Mouse (Mus musculus) adipose tissue, adult 10 weeks (tissue): ENCODE measurements around the gene Pbxip1. TPM values are rescaled to one million over a fixed set of nuclear protein-coding genes. Genes with fewer than 3 reads are reported as not detected.

ENCODE experiments used
- polyA plus RNA-seq: library from polyadenylated mRNA; stranded (reverse); fragments of 350-450 nt; fragmentation: Illumina TruSeq; extraction: RNeasy Lipid Tissue Mini Kit (QIAGEN cat#74804); gene quantifications from one replicate; pipeline ENCODE4 v1.2.3, GENCODE M21; 2014; ENCODE audit warnings: low read depth, low replicate concordance

Pbxip1 gene
- polyA plus RNA-seq: 70.3 TPM

DNA sequence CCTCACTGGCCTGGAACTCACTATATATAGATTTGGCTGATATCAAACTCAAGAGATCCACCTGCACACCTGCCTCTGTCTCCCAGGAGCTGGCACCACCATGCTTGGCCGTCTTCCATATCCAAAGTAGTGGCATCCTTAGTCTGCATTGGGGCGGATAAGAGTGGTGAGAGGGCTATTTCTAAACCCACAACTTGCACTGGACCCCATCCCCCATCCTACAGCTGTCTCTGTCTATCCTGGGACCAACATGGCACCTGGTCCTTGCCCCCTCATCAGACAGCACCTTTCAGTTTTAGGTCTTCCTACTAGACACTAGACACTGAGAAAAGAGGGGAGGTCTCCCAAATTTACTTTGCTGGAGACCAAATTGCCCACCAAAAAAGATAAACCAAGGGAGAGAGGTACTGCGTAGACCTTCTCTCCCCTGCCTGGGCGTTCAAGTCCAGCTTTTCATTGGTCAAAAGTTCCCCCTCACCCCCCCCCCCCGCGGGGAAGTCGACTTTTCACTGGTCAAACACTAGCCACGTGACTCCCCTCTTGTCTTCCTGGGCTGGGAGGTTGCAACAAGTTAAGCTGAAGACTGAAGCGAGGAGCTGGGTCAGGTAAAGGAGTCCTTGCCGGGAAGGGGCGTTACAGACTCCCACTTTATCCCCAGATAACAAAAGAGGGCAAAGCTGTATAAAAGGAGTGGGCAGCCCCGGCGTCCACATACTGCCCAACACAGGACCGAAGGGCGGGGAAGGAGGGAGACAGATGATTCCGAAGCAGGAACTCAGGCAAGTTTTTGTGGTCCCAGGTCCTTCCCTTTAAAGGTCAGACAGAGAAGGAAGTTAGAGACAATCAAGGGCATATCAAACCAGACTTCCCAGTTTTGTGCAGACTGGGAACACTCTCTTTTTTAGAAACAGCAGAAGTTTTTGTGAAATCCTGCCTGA is at the start of gene Pbxip1:
Gene Pbxip1 (plus strand): TSS at position 531 of the 938 bp plus-strand sequence.

DNA sequence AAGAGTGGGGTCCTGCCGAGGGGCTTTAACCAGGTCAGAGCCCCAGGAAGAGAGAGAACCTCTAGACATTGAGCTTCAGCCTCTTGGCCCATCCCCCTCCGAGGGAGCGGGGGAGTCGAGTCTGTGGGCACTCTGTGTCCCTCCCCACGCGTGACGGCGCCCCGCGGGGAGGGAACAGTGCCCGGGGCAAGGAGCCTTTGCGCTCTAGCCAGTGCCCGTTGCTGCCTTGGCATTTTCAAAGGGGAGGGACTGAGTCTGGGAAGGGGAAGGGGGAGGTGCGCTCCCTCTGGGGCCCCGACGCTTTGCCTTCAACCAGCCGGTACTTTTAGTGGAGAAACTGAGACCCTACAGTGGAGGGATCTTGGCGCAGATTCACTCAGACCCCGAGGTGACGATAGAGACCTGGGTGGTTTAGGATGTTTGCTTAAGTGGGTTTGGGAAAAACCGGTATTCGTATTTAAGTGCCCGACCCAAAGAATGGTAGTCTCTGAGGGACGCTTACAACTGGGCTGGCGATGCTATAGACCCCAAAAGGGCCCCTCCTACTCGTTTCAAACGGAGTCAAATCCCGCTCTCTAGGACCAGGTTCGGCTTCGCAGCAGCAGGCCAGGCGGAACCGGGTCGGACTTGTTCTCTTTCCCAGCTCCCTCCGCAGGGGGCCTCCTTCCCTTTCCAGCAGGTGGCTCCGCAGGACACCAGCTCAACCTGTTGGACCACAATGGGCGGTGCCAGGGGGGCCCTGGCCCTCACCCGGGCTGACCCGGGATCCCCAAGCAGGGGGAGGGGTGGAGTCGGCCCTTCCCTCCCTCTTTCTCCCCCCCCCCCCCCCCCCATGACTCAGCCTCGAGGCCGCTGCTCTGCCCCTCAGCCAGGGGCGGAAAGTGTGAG is 42.3 kb upstream of the Pbxip1 start, which contains the start of gene Zbtb7b:
Gene Zbtb7b (minus strand): TSS at position 771 of the 888 bp plus-strand sequence.

DNA sequence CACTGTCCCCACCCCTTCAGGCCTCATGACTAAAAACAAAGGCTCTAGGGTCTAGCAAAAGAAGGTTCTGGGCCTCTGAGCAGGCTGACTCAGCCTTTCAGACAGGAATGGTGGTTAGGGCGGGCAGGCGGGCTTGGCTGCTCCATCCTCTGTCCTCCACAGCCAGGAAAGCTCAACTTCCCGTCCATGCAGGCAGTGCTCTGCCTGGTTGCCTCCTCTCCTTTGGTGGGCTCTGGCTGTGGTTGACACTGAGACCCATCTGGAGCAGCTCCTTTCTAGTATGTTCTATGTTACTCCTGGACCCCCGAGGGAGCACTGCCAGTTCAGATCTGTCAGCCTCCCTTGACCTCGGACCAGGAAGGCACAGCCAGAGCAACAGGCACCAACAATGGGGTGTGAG is 33.8 kb upstream of the Pbxip1 start, which contains the start of gene Lenep:
Gene Lenep (minus strand): TSS at position 101 of the 400 bp plus-strand sequence.

DNA sequence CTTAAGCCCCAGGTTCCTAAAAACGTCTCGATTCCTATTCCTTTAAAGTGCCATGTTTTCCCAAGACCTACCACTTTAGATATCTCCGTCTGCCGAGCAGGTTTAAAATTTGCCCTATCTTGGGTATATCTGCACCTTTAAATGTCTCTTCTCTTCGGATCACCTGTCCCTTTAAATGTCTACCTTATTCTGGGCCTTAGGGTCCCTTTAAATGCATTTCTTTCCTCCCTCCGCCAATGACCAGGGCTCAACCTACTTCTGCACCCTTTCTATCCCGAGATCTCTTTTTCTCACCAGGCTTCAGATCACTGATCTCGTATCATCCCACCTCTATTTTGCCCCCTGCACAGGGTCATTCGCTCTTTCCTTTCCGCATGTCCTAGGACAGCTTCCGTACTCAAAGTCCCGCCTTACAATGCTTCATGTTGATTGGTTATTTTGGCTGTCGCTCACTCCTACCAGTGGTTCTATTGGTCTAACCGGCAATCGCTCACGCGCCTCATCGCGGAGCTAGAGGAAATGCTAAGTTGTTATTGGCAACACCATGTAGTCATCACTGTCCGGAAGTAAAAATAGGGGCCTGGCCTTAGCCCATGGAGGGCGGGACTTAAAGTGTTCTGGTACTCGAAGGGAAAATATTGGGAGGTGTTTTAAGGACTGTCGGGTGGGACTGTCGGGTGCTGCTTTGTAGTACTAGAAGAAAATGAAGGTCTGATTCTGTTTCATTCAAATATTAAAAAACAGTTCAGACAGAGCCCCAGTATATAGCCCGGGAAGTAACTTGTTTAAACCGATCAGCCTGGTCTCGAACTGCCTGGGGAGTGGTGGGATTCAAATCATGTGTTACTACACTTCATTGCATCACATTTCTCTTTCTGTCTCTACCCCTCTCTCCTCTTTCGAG is 24.8 kb upstream of the Pbxip1 start, which contains the start of gene Flad1:
Gene Flad1 (minus strand): TSS at position 381 of the 904 bp plus-strand sequence.

DNA sequence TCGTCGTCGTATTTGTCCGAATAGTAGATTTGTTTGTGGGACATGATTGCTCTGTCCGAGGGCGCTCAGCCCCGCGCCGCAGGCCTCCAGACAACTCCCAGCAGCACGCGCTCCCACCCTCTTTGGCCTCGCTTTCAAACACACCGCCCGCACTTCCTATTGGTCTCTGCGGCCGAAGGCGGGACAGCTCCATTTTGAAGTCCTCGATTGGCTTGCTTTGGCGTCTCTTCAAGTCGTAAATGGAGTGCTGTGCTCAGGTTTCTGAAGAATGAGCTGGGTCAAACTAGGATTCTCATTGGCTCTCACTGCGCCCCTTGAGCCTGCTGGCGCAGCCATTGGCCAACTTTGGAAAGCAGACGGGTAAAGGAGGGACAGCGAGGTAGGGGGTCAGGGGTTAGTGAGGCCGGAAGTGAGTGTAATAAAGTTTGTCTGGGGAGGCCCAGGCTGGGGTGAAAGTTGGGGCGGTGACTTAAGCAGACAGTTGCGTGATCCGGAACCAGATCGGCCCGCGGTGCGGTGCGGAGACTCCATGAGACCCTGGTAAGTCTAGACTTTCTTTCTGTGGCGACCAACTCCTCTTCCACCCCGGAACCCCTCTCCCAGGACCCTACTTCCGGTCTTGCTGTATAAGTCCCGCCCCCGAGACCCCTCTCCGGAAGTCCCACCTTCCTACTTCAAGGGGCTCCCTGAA is 18.2 kb upstream of the Pbxip1 start, which contains the start of the genes Cks1b and Shc1:
Gene Cks1b (minus strand): TSS at position 214 of the 691 bp plus-strand sequence.
Gene Shc1 (plus strand): TSS at position 274 of the 691 bp plus-strand sequence.

DNA sequence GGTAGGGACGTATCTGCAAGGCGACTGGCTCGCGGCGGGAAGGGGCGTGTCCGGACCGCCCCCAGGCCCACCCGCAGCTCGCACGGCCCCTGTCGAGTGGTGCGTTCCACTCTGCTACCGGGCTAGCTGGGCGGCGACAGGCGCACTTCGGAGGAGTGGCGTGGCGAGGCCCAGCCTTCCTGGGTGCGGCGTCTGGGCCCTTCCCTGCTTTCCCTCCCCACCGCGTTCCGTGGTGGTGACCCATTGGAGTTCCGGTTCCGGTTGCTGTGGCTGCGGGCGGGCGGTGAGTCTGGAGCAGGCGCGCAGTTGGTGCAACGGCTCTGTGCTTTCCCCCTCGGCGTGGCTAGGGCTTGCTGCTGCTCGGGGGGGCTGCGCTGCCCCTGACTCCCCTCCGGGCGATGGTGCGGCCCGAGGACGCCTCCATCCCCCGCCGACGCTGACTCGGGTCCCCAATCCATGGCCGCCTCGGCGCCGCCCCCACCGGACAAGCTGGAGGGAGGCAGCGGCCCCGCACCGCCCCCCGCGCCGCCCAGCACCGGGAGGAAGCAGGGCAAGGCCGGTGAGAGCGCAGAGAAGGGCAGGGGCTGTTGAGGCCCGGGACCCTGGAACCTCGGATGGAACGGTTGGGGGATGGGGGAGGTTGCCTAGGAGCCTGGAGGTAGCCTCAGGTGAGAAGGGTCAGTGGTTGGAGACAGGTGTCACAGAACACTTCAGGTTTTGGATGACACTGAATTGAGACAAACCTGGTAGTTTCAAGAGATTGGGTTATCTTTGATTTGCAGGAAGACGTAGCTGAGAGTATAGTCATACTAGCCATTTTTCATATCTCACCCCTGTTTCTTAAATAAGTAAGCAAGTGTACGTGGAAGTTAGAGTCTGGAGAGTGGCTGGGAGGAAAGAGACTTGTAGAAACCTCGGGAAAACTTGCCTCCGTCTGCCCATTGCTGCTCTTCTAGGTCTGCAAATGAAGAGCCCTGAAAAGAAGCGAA is 6.0 kb upstream of the Pbxip1 start, which contains the start of gene Pygo2:
Gene Pygo2 (plus strand): TSS at position 44 of the 989 bp plus-strand sequence.

DNA sequence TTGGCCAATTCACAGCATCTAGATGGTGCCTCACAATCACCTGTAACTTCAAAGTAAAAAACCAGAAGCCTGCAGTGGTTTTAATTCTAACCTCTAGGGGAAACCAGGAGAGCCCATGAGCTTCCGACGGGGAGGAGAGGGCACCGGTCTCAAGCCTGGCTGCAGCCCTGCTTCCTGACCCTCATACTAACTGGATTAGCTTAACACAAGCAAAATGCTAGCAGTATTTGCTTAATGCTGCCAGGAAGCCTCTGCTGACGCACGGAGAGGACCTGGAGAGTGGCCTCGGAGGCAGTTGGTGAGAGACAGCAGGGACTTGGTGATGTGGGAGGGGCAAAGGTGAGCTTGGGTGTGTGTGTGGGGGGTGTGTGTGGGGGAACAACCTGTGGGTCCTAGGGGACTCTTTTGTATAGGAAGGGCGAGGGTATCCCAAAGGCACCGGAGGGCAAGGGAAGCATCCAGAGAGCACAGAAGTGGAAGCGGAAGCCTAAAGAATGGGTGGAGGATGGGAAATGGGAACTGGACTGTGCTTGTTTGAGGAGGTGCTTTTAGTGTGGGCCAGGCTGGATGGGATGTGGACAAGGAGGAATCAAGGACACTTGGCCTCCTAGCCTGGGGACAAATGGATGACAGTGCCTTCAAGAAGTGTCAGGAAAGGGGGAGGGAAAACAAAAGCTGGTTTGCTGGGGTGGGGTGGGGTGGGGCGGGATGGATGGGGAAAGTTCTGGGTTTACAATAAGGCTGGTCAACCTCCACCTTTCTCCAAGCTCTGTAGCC is 18.1 kb downstream of the Pbxip1 start, which contains the start of gene Pmvk:
Gene Pmvk (plus strand): TSS at position 141 of the 777 bp plus-strand sequence.

Other genes with a start within 250 kb of the Pbxip1 start
- gene Gba, start 233.8 kb upstream of the Pbxip1 start, polyA plus RNA-seq: 67.8 TPM
- 30.3 TPM for gene Thbs3, start 221.5 kb upstream of the Pbxip1 start, polyA plus RNA-seq
- 92.5 TPM for gene Mtx1, start 209.6 kb upstream of the Pbxip1 start, polyA plus RNA-seq
- 1.0 TPM for gene Muc1, start 207.6 kb upstream of the Pbxip1 start, polyA plus RNA-seq
- gene Krtcap2, start 190.7 kb upstream of the Pbxip1 start, polyA plus RNA-seq: 96.9 TPM
- gene Trim46, start 190.4 kb upstream of the Pbxip1 start, polyA plus RNA-seq: 2.9 TPM
- 152 TPM for gene Dpm3, start 177.3 kb upstream of the Pbxip1 start, polyA plus RNA-seq
- 135 TPM for gene Slc50a1, start 166.1 kb upstream of the Pbxip1 start, polyA plus RNA-seq
- gene Efna1, start 155.6 kb upstream of the Pbxip1 start, polyA plus RNA-seq: 26.1 TPM
- gene Efna3, start 113.7 kb upstream of the Pbxip1 start, polyA plus RNA-seq: 1.3 TPM
- 3.4 TPM for gene Efna4, start 98.7 kb upstream of the Pbxip1 start, polyA plus RNA-seq
- gene Adam15, start 86.7 kb upstream of the Pbxip1 start, polyA plus RNA-seq: 145 TPM
- 2.8 TPM for gene Dcst2, start 74.7 kb upstream of the Pbxip1 start, polyA plus RNA-seq
- 5.4 TPM for gene Dcst1, start 71.5 kb upstream of the Pbxip1 start, polyA plus RNA-seq
- gene Zbtb7b, start 41.9 kb upstream of the Pbxip1 start, polyA plus RNA-seq: 52.0 TPM
- 1.8 TPM for gene Lenep, start 33.9 kb upstream of the Pbxip1 start, polyA plus RNA-seq
- gene Flad1, start 24.8 kb upstream of the Pbxip1 start, polyA plus RNA-seq: 24.9 TPM
- gene Cks1b, start 18.3 kb upstream of the Pbxip1 start, polyA plus RNA-seq: 34.3 TPM
- 76.1 TPM for gene Shc1, start 18.3 kb upstream of the Pbxip1 start, polyA plus RNA-seq
- gene Pygo2, start 6.5 kb upstream of the Pbxip1 start, polyA plus RNA-seq: 30.1 TPM
- 74.9 TPM for gene Pmvk, start 17.8 kb downstream of the Pbxip1 start, polyA plus RNA-seq
- 1.4 TPM for gene Kcnn3, start 83.5 kb downstream of the Pbxip1 start, polyA plus RNA-seq